Mouse (Mus musculus): Measurements from ENCODE around the gene Bcl7c.

DNA sequence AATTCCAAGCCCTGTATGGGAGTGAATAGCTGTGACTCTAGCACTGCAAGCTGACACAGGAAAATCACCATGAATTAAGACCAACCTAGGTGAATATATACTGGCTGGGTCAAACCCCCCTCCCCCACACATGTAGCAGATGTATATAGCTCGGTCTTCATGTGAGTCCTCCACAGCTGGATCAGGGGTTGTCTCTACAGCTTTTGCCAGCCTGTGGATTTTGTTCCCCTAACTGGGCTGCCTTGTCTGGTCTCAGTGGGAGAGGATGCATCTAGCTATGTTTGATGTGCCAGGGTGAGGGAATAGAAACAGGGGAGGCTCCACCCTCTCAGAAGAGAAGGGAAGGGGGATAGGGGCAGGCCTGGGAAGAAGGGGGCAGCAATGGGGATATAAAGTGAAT is 92.4 kb downstream of the Bcl7c start:
- no peak for TF ChIP-seq CTCF (IDR thresholded peaks at IDR 0.05; ENCODE audit: insufficient read depth, low read depth, low read length)
- TF ChIP-seq POLR2A (IDR thresholded peaks at IDR 0.05; ENCODE audit: insufficient read depth, low read depth, low read length) = no peak
